Mouse (Mus musculus): ENCODE results near the gene Rnf31.

GRCm38 (mm10) chr14:55561860-55562259, 29.6 kb upstream of the Rnf31 start:
- no peak for TF ChIP-seq CTCF (IDR thresholded peaks at IDR 0.05)
- no peak for TF ChIP-seq POLR2A (IDR thresholded peaks at IDR 0.05; ENCODE audit: insufficient read depth, low read depth, low read length)
